Mouse (Mus musculus): Measurements from ENCODE around the gene Hus1.

- TF ChIP-seq CTCF (IDR thresholded peaks at IDR 0.05; ENCODE audit: borderline replicate concordance, extremely low read depth, insufficient read depth, insufficient read length) (no peak), POLR2A (IDR thresholded peaks at IDR 0.05; ENCODE audit: borderline replicate concordance, extremely low read depth, insufficient read depth, insufficient read length, poor library complexity, severe bottlenecking) (no peak)
Measured at GRCm38 (mm10) chr11:9051895-9052294, 40.9 kb upstream of the Hus1 start.

Data from brain, embryonic 14.5 days (tissue).